Mouse (Mus musculus) forebrain, embryonic 11.5 days (tissue): ENCODE measurements at regions not wholly inside any gene's neighbourhood (a gene's known extent, or its start where the extent isn't known, plus 50 kb on each side); places are given as distances from the start of the nearest gene placed in this dataset.

Experiments used
- ATAC-seq: fragments of 200-750 bp; cut with Nextera tagmentation; replicated peaks from 2 replicates; pipeline ENCODE4 v1.8.0; 2017; ENCODE audit warnings: moderate TSS enrichment; ENCODE audit not compliant: low FRiP score
- DNase-seq: peaks from one replicate; pipeline ENCODE4 v3.0.0-alpha.2; 2017; ENCODE audit warnings: low spot score
- H3K27ac ChIP-seq: fragments of 300-500 bp; sonication (generic); 2 replicates; pipeline ENCODE4 v1.5.1; 2014; ENCODE audit warnings: low read depth, low read length
- H3K27me3 ChIP-seq: fragments of 300-500 bp; sonication (generic); 2 replicates; pipeline ENCODE4 v1.6.1; 2014; ENCODE audit warnings: mild to moderate bottlenecking, low read length, mixed read lengths; ENCODE audit not compliant: control insufficient read depth, insufficient read depth
- H3K36me3 ChIP-seq: fragments of 300-500 bp; sonication (generic); 2 replicates; pipeline ENCODE4 v1.6.1; 2014; ENCODE audit warnings: mild to moderate bottlenecking, low read length, moderate library complexity, mixed read lengths; ENCODE audit not compliant: control insufficient read depth, insufficient read depth
- H3K4me1 ChIP-seq: fragments of 300-500 bp; sonication (generic); replicated peaks from 2 replicates; pipeline ENCODE4 v1.6.1; 2014; ENCODE audit warnings: low read length, mixed read lengths; ENCODE audit not compliant: control insufficient read depth, insufficient read depth
- H3K4me2 ChIP-seq: fragments of 300-500 bp; sonication (generic); 2 replicates; pipeline ENCODE4 v1.6.1; 2014; ENCODE audit warnings: low read depth, mild to moderate bottlenecking, low read length, moderate library complexity, mixed read lengths; ENCODE audit not compliant: severe bottlenecking
- H3K4me3 ChIP-seq: fragments of 300-500 bp; sonication (generic); 2 replicates; pipeline ENCODE4 v1.5.1; 2014; ENCODE audit warnings: low read depth, low read length
- H3K9ac ChIP-seq: fragments of 300-500 bp; sonication (generic); 2 replicates; pipeline ENCODE4 v1.6.1; 2014; ENCODE audit warnings: low read length
- H3K9me3 ChIP-seq: fragments of 300-500 bp; sonication (generic); 2 replicates; pipeline ENCODE4 v1.6.1; 2016; ENCODE audit warnings: low read length, mixed read lengths; ENCODE audit not compliant: control insufficient read depth
- WGBS: fragments of 180-500 bp; shearing (Covaris S2); extraction: QIAGEN DNeasy Blood & Tissue Kit; methylation state at CpG from one replicate; pipeline ENCODE4 v1.1.7; 2014; 5-methylcytosine and 5-hydroxymethylcytosine counted together

GRCm38 (mm10) chr10:57434990-57435389, 51.2 kb upstream of the Hsf2 start:
- no peak overlapping the region for H3K9ac ChIP-seq
- H3K9me3 ChIP-seq, result no peaks in the 10 kb centered on the region
- ATAC-seq (peak; percentile 32; the same call in 1 of the 2 replicates), DNase-seq (no peak)
- H3K27me3 ChIP-seq, result no peaks in the 10 kb centered on the region
- 71% methylated on average over 1 of the region's 1 CpGs for WGBS
- no peak overlapping the region for H3K27ac ChIP-seq
- no peak overlapping the region for H3K4me2 ChIP-seq
- no peaks in the 10 kb centered on the region for H3K36me3 ChIP-seq
- H3K4me1 ChIP-seq, result no peaks in the 10 kb centered on the region
- no peak overlapping the region for H3K4me3 ChIP-seq
